Mouse (Mus musculus) forebrain, embryonic 14.5 days (tissue): ENCODE measurements at regions not wholly inside any gene's neighbourhood (a gene's known extent, or its start where the extent isn't known, plus 50 kb on each side); places are given as distances from the start of the nearest gene placed in this dataset.

Source experiments
- ATAC-seq: fragments of 200-750 bp; cut with Nextera tagmentation; 2 replicates; pipeline ENCODE4 v1.8.0; 2017; ENCODE audit warnings: mild to moderate bottlenecking, moderate library complexity
- DNase-seq: peaks from one replicate; pipeline ENCODE4 v3.0.0-alpha.2; 2015; ENCODE audit warnings: low spot score
- H3K27ac ChIP-seq: fragments of 300-500 bp; sonication (generic); 2 replicates; pipeline ENCODE4 v1.5.1; 2014; ENCODE audit warnings: low read depth, mild to moderate bottlenecking, control low read depth, low read length, moderate library complexity
- H3K27me3 ChIP-seq: fragments of 300-500 bp; sonication (generic); replicated peaks from 2 replicates; pipeline ENCODE4 v1.6.1; 2014; ENCODE audit warnings: low read length, control low read depth, mixed read lengths; ENCODE audit not compliant: control insufficient read depth, insufficient read depth
- H3K36me3 ChIP-seq: fragments of 300-500 bp; sonication (generic); 2 replicates; pipeline ENCODE4 v1.6.1; 2014; ENCODE audit warnings: low read length, control low read depth; ENCODE audit not compliant: control insufficient read depth, insufficient read depth
- H3K4me1 ChIP-seq: fragments of 300-500 bp; sonication (generic); 2 replicates; pipeline ENCODE4 v1.6.1; 2014; ENCODE audit warnings: antibody characterized with exemption, low read length, control low read depth; ENCODE audit not compliant: control insufficient read depth, insufficient read depth
- H3K4me2 ChIP-seq: fragments of 300-500 bp; sonication (generic); 2 replicates; pipeline ENCODE4 v1.6.1; 2014; ENCODE audit warnings: mild to moderate bottlenecking, control low read depth, low read length
- H3K4me3 ChIP-seq: fragments of 300-500 bp; sonication (generic); 2 replicates; pipeline ENCODE4 v1.5.1; 2014; ENCODE audit warnings: low read depth, low read length, control low read depth
- H3K9ac ChIP-seq: fragments of 300-500 bp; sonication (generic); 2 replicates; pipeline ENCODE4 v1.6.1; 2014; ENCODE audit warnings: mild to moderate bottlenecking, low read length, control low read depth, moderate library complexity
- H3K9me3 ChIP-seq: fragments of 300-500 bp; sonication (generic); replicated peaks from 2 replicates; pipeline ENCODE4 v1.6.1; 2016; ENCODE audit warnings: low read length, control low read depth, mixed read lengths; ENCODE audit not compliant: control insufficient read depth
- WGBS: fragments of 180-500 bp; shearing (Covaris S2); extraction: QIAGEN DNeasy Blood & Tissue Kit; methylation state at CpG from one replicate; pipeline ENCODE4 v1.1.7; 2014; 5-methylcytosine and 5-hydroxymethylcytosine counted together

- H3K4me3 ChIP-seq = no peak overlapping the region
- WGBS = 89% methylated on average over 10 of the region's 10 CpGs
These were observed 527.0 kb upstream of the Jag1 start for GRCm38 (mm10) chr2:137643269-137644055.

GRCm38 (mm10) chr2:137635019-137635621 is 518.7 kb upstream of the Jag1 start:
- no peak overlapping the region for H3K27ac ChIP-seq
- WGBS = 75% methylated on average over 4 of the region's 4 CpGs
- no peaks in the 10 kb centered on the region for H3K4me1 ChIP-seq
- H3K4me2 ChIP-seq = no peak overlapping the region
- H3K4me3 ChIP-seq = no peak overlapping the region
- H3K27me3 ChIP-seq = no peaks in the 10 kb centered on the region
- no peak overlapping the region for H3K9ac ChIP-seq
- DNase-seq (no peak), ATAC-seq (no peak)
- no peaks in the 10 kb centered on the region for H3K9me3 ChIP-seq
- no peaks in the 10 kb centered on the region for H3K36me3 ChIP-seq

More at GRCm38 (mm10) chr2:137643269-137644055, 527.0 kb upstream of the Jag1 start:
- Histone ChIP-seq H3K27me3 (no peaks in the 10 kb centered on the region), H3K4me2 (no peak overlapping the region), H3K9me3 (no peaks in the 10 kb centered on the region), H3K4me1 (no peaks in the 10 kb centered on the region), H3K36me3 (no peaks in the 10 kb centered on the region), H3K27ac (no peak overlapping the region), H3K9ac (no peak overlapping the region)
- DNase-seq (no peak), ATAC-seq (no peak)

GRCm38 (mm10) chr2:137616637-137617036 is 500.2 kb upstream of the Jag1 start:
- WGBS = 85% methylated on average over 3 of the region's 3 CpGs
- Histone ChIP-seq H3K9ac (no peak overlapping the region), H3K9me3 (no peaks in the 10 kb centered on the region), H3K4me3 (no peak overlapping the region), H3K27me3 (no peaks in the 10 kb centered on the region), H3K4me1 (no peaks in the 10 kb centered on the region), H3K36me3 (no peaks in the 10 kb centered on the region), H3K27ac (no peak overlapping the region), H3K4me2 (no peak overlapping the region)
- DNase-seq (no peak), ATAC-seq (no peak)

- Histone ChIP-seq H3K4me3 (no peak overlapping the region), H3K4me2 (no peak overlapping the region), H3K27me3 (no peaks in the 10 kb centered on the region), H3K27ac (no peak overlapping the region), H3K9me3 (no peaks in the 10 kb centered on the region), H3K9ac (no peak overlapping the region), H3K4me1 (no peaks in the 10 kb centered on the region), H3K36me3 (no peaks in the 10 kb centered on the region)
- DNase-seq (no peak), ATAC-seq (no peak)
- WGBS = 73% methylated on average over 2 of the region's 2 CpGs
These were observed 497.3 kb upstream of the Jag1 start for GRCm38 (mm10) chr2:137613791-137614190.

GRCm38 (mm10) chr2:137608506-137608905 is 492.1 kb upstream of the Jag1 start:
- Histone ChIP-seq H3K9ac (no peak overlapping the region), H3K36me3 (no peaks in the 10 kb centered on the region), H3K4me2 (no peak overlapping the region), H3K9me3 (no peaks in the 10 kb centered on the region), H3K27me3 (no peaks in the 10 kb centered on the region), H3K27ac (no peak overlapping the region), H3K4me1 (no peaks in the 10 kb centered on the region), H3K4me3 (no peak overlapping the region)
- WGBS = 90% methylated on average over 6 of the region's 6 CpGs
- DNase-seq (no peak), ATAC-seq (no peak)

GRCm38 (mm10) chr2:137598136-137598535 is 481.7 kb upstream of the Jag1 start:
- no peak overlapping the region for H3K4me3 ChIP-seq
- H3K4me2 ChIP-seq = no peak overlapping the region
- no peak overlapping the region for H3K27ac ChIP-seq
- no peak for DNase-seq
- H3K27me3 ChIP-seq = no peaks in the 10 kb centered on the region
- no peak overlapping the region for H3K9ac ChIP-seq
- no peaks in the 10 kb centered on the region for H3K36me3 ChIP-seq
- no peaks in the 10 kb centered on the region for H3K4me1 ChIP-seq
- WGBS = 93% methylated on average over 7 of the region's 7 CpGs
- no peak for ATAC-seq
- no peaks in the 10 kb centered on the region for H3K9me3 ChIP-seq

GRCm38 (mm10) chr2:137594509-137594908 is 478.1 kb upstream of the Jag1 start:
- Histone ChIP-seq H3K4me1 (no peaks in the 10 kb centered on the region), H3K9ac (no peak overlapping the region), H3K27ac (no peak overlapping the region), H3K27me3 (no peaks in the 10 kb centered on the region), H3K4me3 (no peak overlapping the region), H3K36me3 (no peaks in the 10 kb centered on the region), H3K4me2 (no peak overlapping the region), H3K9me3 (no peaks in the 10 kb centered on the region)
- WGBS = 89% methylated on average over 4 of the region's 4 CpGs
- no peak for DNase-seq
- ATAC-seq = no peak

GRCm38 (mm10) chr2:137591551-137591950 is 475.1 kb upstream of the Jag1 start:
- 92% methylated on average over 1 of the region's 1 CpGs for WGBS

GRCm38 (mm10) chr2:137581491-137581890 is 465.0 kb upstream of the Jag1 start:
- ATAC-seq = no peak
- no peak overlapping the region for H3K27ac ChIP-seq
- no peaks in the 10 kb centered on the region for H3K4me1 ChIP-seq
- 43% methylated on average over 2 of the region's 2 CpGs for WGBS
- no peaks in the 10 kb centered on the region for H3K36me3 ChIP-seq
- no peak overlapping the region for H3K4me2 ChIP-seq
- no peaks in the 10 kb centered on the region for H3K27me3 ChIP-seq
- no peak overlapping the region for H3K9ac ChIP-seq
- no peaks in the 10 kb centered on the region for H3K9me3 ChIP-seq
- H3K4me3 ChIP-seq = no peak overlapping the region
- DNase-seq = no peak

More at GRCm38 (mm10) chr2:137591551-137591950, 475.1 kb upstream of the Jag1 start:
- Histone ChIP-seq H3K9ac (no peak overlapping the region), H3K27me3 (no peaks in the 10 kb centered on the region), H3K9me3 (no peaks in the 10 kb centered on the region), H3K27ac (no peak overlapping the region), H3K4me2 (no peak overlapping the region), H3K4me1 (no peaks in the 10 kb centered on the region), H3K4me3 (no peak overlapping the region), H3K36me3 (no peaks in the 10 kb centered on the region)
- ATAC-seq (no peak), DNase-seq (no peak)
